Mouse (Mus musculus) thymus, postnatal 36 days (tissue): ENCODE results near the gene Zfp865.

Source experiments
- DNase-seq, 2 experiments: peaks; one replicate each; pipeline ENCODE4 v3.0.0; 2022; ENCODE audit warnings: mixed read lengths in 2 of 2

Gene Zfp865

GRCm38 (mm10) chr7:5080815-5081214 is 60.6 kb downstream of the Zfp865 start:
- DNase-seq: peak in 1 of 2 experiments; percentile 7

- no peak for DNase-seq
Measured at GRCm38 (mm10) chr7:5081241-5081640, 61.1 kb downstream of the Zfp865 start.

DNA sequence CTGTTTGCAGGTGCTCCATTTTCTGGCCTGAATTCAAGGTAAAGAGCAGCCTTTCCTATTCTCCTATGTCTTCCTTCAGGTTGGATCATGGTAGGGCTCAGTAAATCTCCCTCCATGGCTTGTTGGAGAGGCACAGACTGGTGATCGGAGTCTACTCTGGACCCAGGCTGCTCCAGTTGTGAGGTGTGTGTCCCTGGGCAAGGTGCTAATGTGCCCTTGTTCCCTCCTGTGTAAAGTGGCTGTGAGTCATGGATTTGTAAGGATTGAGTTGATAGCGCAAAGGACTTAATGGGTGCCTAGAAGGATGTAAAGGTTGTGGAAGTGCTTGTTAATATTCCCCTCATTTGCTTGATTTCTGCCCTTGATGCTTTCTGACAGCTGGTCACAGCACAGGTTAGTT is 61.8 kb downstream of the Zfp865 start:
- no peak for DNase-seq

- no peak for DNase-seq
Measured at GRCm38 (mm10) chr7:5083325-5084105, 63.3 kb downstream of the Zfp865 start.

DNA sequence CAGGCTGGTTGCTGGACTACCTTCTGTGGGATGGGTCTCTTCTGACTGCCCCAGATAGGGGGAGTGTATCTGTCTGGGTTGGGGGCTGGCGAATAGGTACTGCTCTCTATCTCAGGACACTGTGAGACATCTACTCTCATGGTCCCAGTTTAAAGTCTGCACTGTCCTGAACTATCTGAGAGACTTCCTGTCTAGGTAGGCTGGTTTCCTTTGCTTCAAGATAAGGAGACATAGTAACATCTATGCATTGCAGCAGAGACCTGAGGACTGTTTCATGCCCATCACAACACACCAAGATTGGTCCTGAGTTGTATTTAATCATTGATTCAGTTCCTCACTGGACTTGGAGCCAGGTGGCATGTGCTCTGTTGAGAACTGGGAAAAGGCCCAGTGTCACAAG is 65.3 kb downstream of the Zfp865 start:
- no peak for DNase-seq
